In genomic region chr3:87789768-87790167, GRCm38 (mm10) we compare ENCODE assay signal across 29 mouse cellular contexts. TPM values are rescaled to one million over a fixed set of nuclear protein-coding genes. Genes with fewer than 3 reads are reported as not detected.
DNase-seq lines count a peak whose midpoint lies in the region; ATAC-seq and TF ChIP-seq lines count a peak whose summit lies in the region.
"Had no signal": no experiment of that assay in that cellular context is flagged by ENCODE, and none has a peak within 500 bp of the region (broad histone marks: within the 10 kb centered on the region; RNA-seq: fewer than 3 reads in every experiment).

No protein-coding gene starts in this region.

- 31% methylated on average over 5 of the region's 5 CpGs for WGBS in hindbrain, embryonic 11.5 days
- 30% methylated on average over 5 of the region's 5 CpGs for WGBS in hindbrain, embryonic 14.5 days
- WGBS in midbrain, embryonic 10.5 days: 26% methylated on average over 5 of the region's 5 CpGs
- WGBS in midbrain, postnatal 0 days: 36% methylated on average over 5 of the region's 5 CpGs
- 24% methylated on average over 5 of the region's 5 CpGs for whole genome bisulfite sequencing in embryonic facial prominence, embryonic 10.5 days
- WGBS in limb, embryonic 14.5 days: 27% methylated on average over 5 of the region's 5 CpGs

- H3K27me3 ChIP-seq in hindbrain, embryonic 11.5 days (ENCODE audit: control insufficient read depth, insufficient read depth, low read length): peaks cover 29% of the 10 kb centered on the region
- H3K27me3 ChIP-seq in hindbrain, embryonic 14.5 days (ENCODE audit: control insufficient read depth, insufficient read depth, low read length): peaks cover 44% of the 10 kb centered on the region
- peaks cover 62% of the 10 kb centered on the region for H3K27me3 ChIP-seq in midbrain, embryonic 10.5 days (ENCODE audit: low read depth, poor library complexity, severe bottlenecking)
- peaks cover 38% of the 10 kb centered on the region for H3K27me3 ChIP-seq in midbrain, postnatal 0 days (ENCODE audit: insufficient read depth, low read length)
- peaks cover 64% of the 10 kb centered on the region for H3K27me3 ChIP-seq in embryonic facial prominence, embryonic 10.5 days (replicated peaks; ENCODE audit: low read depth, poor library complexity, severe bottlenecking)
- peaks cover 33% of the 10 kb centered on the region for H3K27me3 ChIP-seq in limb, embryonic 14.5 days (ENCODE audit: control insufficient read depth, insufficient read depth, low read length)

- H3K9me3 ChIP-seq in hindbrain, embryonic 11.5 days (ENCODE audit: control insufficient read depth, low read length): no peaks in the 10 kb centered on the region
- H3K9me3 ChIP-seq in hindbrain, embryonic 14.5 days (ENCODE audit: control insufficient read depth, low read length): no peaks in the 10 kb centered on the region
- H3K9me3 ChIP-seq in midbrain, embryonic 10.5 days (replicated peaks): no peaks in the 10 kb centered on the region
- no peaks in the 10 kb centered on the region for H3K9me3 ChIP-seq in midbrain, postnatal 0 days (ENCODE audit: low read length)
- no peaks in the 10 kb centered on the region for H3K9me3 ChIP-seq in embryonic facial prominence, embryonic 10.5 days
- H3K9me3 ChIP-seq in limb, embryonic 14.5 days (ENCODE audit: control insufficient read depth, low read length): no peaks in the 10 kb centered on the region
- H3K9me3 ChIP-seq: embryonic facial prominence, embryonic 12.5 days; forebrain, embryonic 13.5 days; heart, embryonic 15.5 days; liver, embryonic 13.5 days; lung, embryonic 15.5 days had no signal

- peaks cover 11% of the 10 kb centered on the region; the same call in 1 of the 2 replicates for H3K4me1 ChIP-seq in hindbrain, embryonic 11.5 days (replicated peaks; ENCODE audit: control insufficient read depth, insufficient read depth, low read length)
- peaks cover 2% of the 10 kb centered on the region; the same call in 1 of the 2 replicates for H3K4me1 ChIP-seq in hindbrain, embryonic 14.5 days (replicated peaks; ENCODE audit: control insufficient read depth, insufficient read depth, low read length)
- peaks cover 25% of the 10 kb centered on the region for H3K4me1 ChIP-seq in midbrain, embryonic 10.5 days
- no peaks in the 10 kb centered on the region for H3K4me1 ChIP-seq in midbrain, postnatal 0 days (ENCODE audit: insufficient read depth, low read length)
- H3K4me1 ChIP-seq in embryonic facial prominence, embryonic 10.5 days: peaks cover 46% of the 10 kb centered on the region
- H3K4me1 ChIP-seq in limb, embryonic 14.5 days (ENCODE audit: control insufficient read depth, insufficient read depth, low read length): peaks cover 11% of the 10 kb centered on the region

- no peak for TF ChIP-seq CTCF in midbrain, postnatal 0 days (IDR thresholded peaks at IDR 0.05)

- H3K36me3 ChIP-seq in hindbrain, embryonic 11.5 days (ENCODE audit: control insufficient read depth, insufficient read depth, low read length): no peaks in the 10 kb centered on the region
- no peaks in the 10 kb centered on the region for H3K36me3 ChIP-seq in hindbrain, embryonic 14.5 days (replicated peaks; ENCODE audit: control insufficient read depth, insufficient read depth)
- no peaks in the 10 kb centered on the region for H3K36me3 ChIP-seq in midbrain, embryonic 10.5 days
- no peaks in the 10 kb centered on the region for H3K36me3 ChIP-seq in midbrain, postnatal 0 days (ENCODE audit: insufficient read depth, low read length)
- no peaks in the 10 kb centered on the region for H3K36me3 ChIP-seq in embryonic facial prominence, embryonic 10.5 days (replicated peaks)
- H3K36me3 ChIP-seq in limb, embryonic 14.5 days (ENCODE audit: control insufficient read depth, insufficient read depth, low read length): no peaks in the 10 kb centered on the region
- H3K36me3 ChIP-seq: embryonic facial prominence, embryonic 12.5 days; heart, embryonic 15.5 days; liver, embryonic 13.5 days; lung, embryonic 15.5 days had no signal

- no peak overlapping the region for H3K4me2 ChIP-seq in hindbrain, embryonic 11.5 days (replicated peaks; ENCODE audit: low read depth, low read length)
- no peak overlapping the region for H3K4me2 ChIP-seq in hindbrain, embryonic 14.5 days (replicated peaks)
- no peak overlapping the region for H3K4me2 ChIP-seq in midbrain, postnatal 0 days (ENCODE audit: low read depth, low read length, poor library complexity, severe bottlenecking)
- no peak overlapping the region for H3K4me2 ChIP-seq in limb, embryonic 14.5 days (replicated peaks; ENCODE audit: low read depth, low read length, severe bottlenecking)
- H3K4me2 ChIP-seq: embryonic facial prominence, embryonic 12.5 days; forebrain, embryonic 13.5 days; heart, embryonic 15.5 days; liver, embryonic 13.5 days; lung, embryonic 15.5 days had no signal

- no peak for TF ChIP-seq POLR2A in limb, embryonic 14.5 days (IDR thresholded peaks at IDR 0.05; ENCODE audit: borderline replicate concordance, extremely low read depth, insufficient read depth, insufficient read length)

- ATAC-seq in hindbrain, embryonic 11.5 days (ENCODE audit: low FRiP score): peak; percentile 56
- no peak for ATAC-seq in hindbrain, embryonic 14.5 days (ENCODE audit: low FRiP score)
- no peak for ATAC-seq in midbrain, postnatal 0 days (ENCODE audit: low FRiP score)
- no peak for ATAC-seq in limb, embryonic 14.5 days (ENCODE audit: low FRiP score, low read depth)
- ATAC-seq: forebrain, embryonic 13.5 days had no signal

- H3K9ac ChIP-seq in hindbrain, embryonic 11.5 days (ENCODE audit: low read depth, low read length): no peak overlapping the region
- H3K9ac ChIP-seq in hindbrain, embryonic 14.5 days: no peak overlapping the region
- H3K9ac ChIP-seq in midbrain, postnatal 0 days (replicated peaks; ENCODE audit: low read length, poor library complexity, severe bottlenecking): no peak overlapping the region
- peak overlapping the region; percentile 16; the same call in 1 of the 2 replicates for H3K9ac ChIP-seq in limb, embryonic 14.5 days (ENCODE audit: low read depth, low read length, severe bottlenecking)
- H3K9ac ChIP-seq: embryonic facial prominence, embryonic 12.5 days; forebrain, embryonic 13.5 days; heart, embryonic 15.5 days; liver, embryonic 13.5 days; lung, embryonic 15.5 days had no signal

- H3K4me3 ChIP-seq in hindbrain, embryonic 11.5 days (ENCODE audit: low read depth, low read length): no peak overlapping the region
- H3K4me3 ChIP-seq in hindbrain, embryonic 14.5 days (replicated peaks; ENCODE audit: low read length): no peak overlapping the region
- H3K4me3 ChIP-seq in midbrain, embryonic 10.5 days: no peak overlapping the region
- no peak overlapping the region for H3K4me3 ChIP-seq in midbrain, postnatal 0 days (ENCODE audit: low read depth, low read length)
- H3K4me3 ChIP-seq in embryonic facial prominence, embryonic 10.5 days: peak overlapping the region; percentile 25; the same call in 1 of the 2 replicates
- no peak overlapping the region for H3K4me3 ChIP-seq in limb, embryonic 14.5 days (replicated peaks; ENCODE audit: low read length)
- H3K4me3 ChIP-seq: embryonic facial prominence, embryonic 12.5 days; erythroblast, embryonic 14.5 days; forebrain, embryonic 13.5 days; heart, adult 2 months; heart, embryonic 15.5 days; liver, embryonic 13.5 days; lung, embryonic 15.5 days had no signal

- peak; percentile 49 for DNase-seq in hindbrain, embryonic 11.5 days (ENCODE audit: low spot score)
- DNase-seq in hindbrain, embryonic 14.5 days (ENCODE audit: low spot score): no peak
- no peak for DNase-seq in midbrain, embryonic 10.5 days (ENCODE audit: low spot score)
- DNase-seq in midbrain, postnatal 0 days (ENCODE audit: low spot score): no peak
- DNase-seq in embryonic facial prominence, embryonic 10.5 days (ENCODE audit: low spot score): peak; percentile 56
- DNase-seq in limb, embryonic 14.5 days (ENCODE audit: low spot score): no peak
- no peak for DNase-seq in lung, postnatal 4 days
- DNase-seq: adrenal gland, postnatal 14 days; cerebellum, adult 11 months; cerebellum, postnatal 36 days; gastrocnemius, postnatal 14 days; heart, adult 2 months; heart, postnatal 4 days; kidney, adult 11 months; liver, embryonic 13.5 days; midbrain, embryonic 14.5 days; right cerebral cortex, postnatal 25 days; thymus, adult 18-20 months; thymus, postnatal 4 days had no signal

- H3K27ac ChIP-seq in hindbrain, embryonic 11.5 days (ENCODE audit: low read depth, low read length): no peak overlapping the region
- no peak overlapping the region for H3K27ac ChIP-seq in hindbrain, embryonic 14.5 days
- peak overlapping the region; percentile 43; the same call in 1 of the 2 replicates for H3K27ac ChIP-seq in midbrain, embryonic 10.5 days (replicated peaks)
- no peak overlapping the region for H3K27ac ChIP-seq in midbrain, postnatal 0 days (ENCODE audit: low read depth, low read length)
- 0 out of 2 replicates have a peak overlapping the region, but pooled peaks have one; percentile 19 for H3K27ac ChIP-seq in embryonic facial prominence, embryonic 10.5 days (replicated peaks)
- no peak overlapping the region for H3K27ac ChIP-seq in limb, embryonic 14.5 days (replicated peaks; ENCODE audit: low read depth, low read length)
- H3K27ac ChIP-seq: embryonic facial prominence, embryonic 12.5 days; forebrain, embryonic 13.5 days; heart, adult 2 months; heart, embryonic 15.5 days; liver, embryonic 13.5 days; lung, embryonic 15.5 days; macrophage had no signal

RNA-seq across cellular contexts. Expression of gene Ntrk1, which starts 5.2 kb away (rescaled TPM):
- 6.7 and 8.5 TPM in 2 replicates for polyA plus RNA-seq in hindbrain, embryonic 11.5 days (2014; fragmentation: Nextera tagmentation; extraction: Ambion mirVana)
- 1.7 and 4.3 TPM in 2 replicates for polyA plus RNA-seq in hindbrain, embryonic 14.5 days (2014; fragmentation: Nextera tagmentation; extraction: Ambion mirVana)
- polyA plus RNA-seq in midbrain, embryonic 10.5 days (2016; fragmentation: Nextera tagmentation; extraction: Ambion mirVana): 4.9 and 5.1 TPM in 2 replicates
- total RNA-seq in midbrain, postnatal 0 days (2014; rRNA removed): 1.1 and 2.4 TPM in 2 replicates
- polyA plus RNA-seq in midbrain, postnatal 0 days (2015; fragmentation: Nextera tagmentation; extraction: Ambion mirVana): 1.7 and 1.8 TPM in 2 replicates
- 10.7 and 11.0 TPM in 2 replicates for polyA plus RNA-seq in embryonic facial prominence, embryonic 10.5 days (2016; fragmentation: Nextera tagmentation; extraction: Ambion mirVana)
- polyA plus RNA-seq in limb, embryonic 14.5 days (2012; rRNA removed): 2.7 and 3.7 TPM in 2 replicates
- polyA plus RNA-seq in limb, embryonic 14.5 days (2014; fragmentation: Nextera tagmentation; extraction: Ambion mirVana): 1.3 and 2.1 TPM in 2 replicates
- total RNA-seq: gastrocnemius, postnatal 14 days; MEL had no signal
- polyA plus RNA-seq: erythroblast, embryonic 14.5 days; macrophage had no signal

RNA-seq across cellular contexts. Expression of gene Insrr, which starts 7.0 kb away (rescaled TPM):
- 0.36 and 0.83 TPM in 2 replicates for polyA plus RNA-seq in hindbrain, embryonic 11.5 days (2014; fragmentation: Nextera tagmentation; extraction: Ambion mirVana)
- 0.52 and 1.3 TPM in 2 replicates for polyA plus RNA-seq in hindbrain, embryonic 14.5 days (2014; fragmentation: Nextera tagmentation; extraction: Ambion mirVana)
- 0.78 and 0.89 TPM in 2 replicates for polyA plus RNA-seq in midbrain, embryonic 10.5 days (2016; fragmentation: Nextera tagmentation; extraction: Ambion mirVana)
- 0.16 and 0.42 TPM in 2 replicates for total RNA-seq in midbrain, postnatal 0 days (2014; rRNA removed)
- polyA plus RNA-seq in midbrain, postnatal 0 days (2015; fragmentation: Nextera tagmentation; extraction: Ambion mirVana): 0.25 and 0.27 TPM in 2 replicates
- 0.49 and 0.54 TPM in 2 replicates for polyA plus RNA-seq in embryonic facial prominence, embryonic 10.5 days (2016; fragmentation: Nextera tagmentation; extraction: Ambion mirVana)
- 1.4 and 1.7 TPM in 2 replicates for polyA plus RNA-seq in limb, embryonic 14.5 days (2012; rRNA removed)
- 0.22 and 0.35 TPM in 2 replicates for polyA plus RNA-seq in limb, embryonic 14.5 days (2014; fragmentation: Nextera tagmentation; extraction: Ambion mirVana)
- polyA plus RNA-seq: erythroblast, embryonic 14.5 days; macrophage had no signal

RNA-seq across cellular contexts. Expression of gene Pear1, which starts 34.3 kb away (rescaled TPM):
- polyA plus RNA-seq in hindbrain, embryonic 11.5 days (2014; fragmentation: Nextera tagmentation; extraction: Ambion mirVana): 8.6 and 10.1 TPM in 2 replicates
- 9.9 and 10.2 TPM in 2 replicates for polyA plus RNA-seq in hindbrain, embryonic 14.5 days (2014; fragmentation: Nextera tagmentation; extraction: Ambion mirVana)
- polyA plus RNA-seq in midbrain, embryonic 10.5 days (2016; fragmentation: Nextera tagmentation; extraction: Ambion mirVana): 12.3 and 14.7 TPM in 2 replicates
- total RNA-seq in midbrain, postnatal 0 days (2014; rRNA removed): 15.6 and 19.0 TPM in 2 replicates
- 5.7 and 6.1 TPM in 2 replicates for polyA plus RNA-seq in midbrain, postnatal 0 days (2015; fragmentation: Nextera tagmentation; extraction: Ambion mirVana)
- 12.2 and 13.4 TPM in 2 replicates for polyA plus RNA-seq in embryonic facial prominence, embryonic 10.5 days (2016; fragmentation: Nextera tagmentation; extraction: Ambion mirVana)
- 47.2 and 65.4 TPM in 2 replicates for polyA plus RNA-seq in limb, embryonic 14.5 days (2012; rRNA removed)
- polyA plus RNA-seq in limb, embryonic 14.5 days (2014; fragmentation: Nextera tagmentation; extraction: Ambion mirVana): 21.5 and 27.0 TPM in 2 replicates

RNA-seq across cellular contexts. Expression of gene Lrrc71, which starts 41.3 kb away (rescaled TPM):
- polyA plus RNA-seq in hindbrain, embryonic 11.5 days (2014; fragmentation: Nextera tagmentation; extraction: Ambion mirVana): 0.40 and 0.83 TPM in 2 replicates
- 0.54 and 0.89 TPM in 2 replicates for polyA plus RNA-seq in hindbrain, embryonic 14.5 days (2014; fragmentation: Nextera tagmentation; extraction: Ambion mirVana)
- polyA plus RNA-seq in midbrain, embryonic 10.5 days (2016; fragmentation: Nextera tagmentation; extraction: Ambion mirVana): 0.39 and 0.51 TPM in 2 replicates
- total RNA-seq in midbrain, postnatal 0 days (2014; rRNA removed): 0.66 and 1.2 TPM in 2 replicates
- 0.96 and 1.3 TPM in 2 replicates for polyA plus RNA-seq in midbrain, postnatal 0 days (2015; fragmentation: Nextera tagmentation; extraction: Ambion mirVana)
- 0.28 and 0.41 TPM in 2 replicates for polyA plus RNA-seq in embryonic facial prominence, embryonic 10.5 days (2016; fragmentation: Nextera tagmentation; extraction: Ambion mirVana)
- 0.28 and 0.52 TPM in 2 replicates for polyA plus RNA-seq in limb, embryonic 14.5 days (2012; rRNA removed)
- polyA plus RNA-seq in limb, embryonic 14.5 days (2014; fragmentation: Nextera tagmentation; extraction: Ambion mirVana): 0.33 and 0.83 TPM in 2 replicates
- polyA plus RNA-seq: erythroblast, embryonic 14.5 days had no signal

RNA-seq across cellular contexts. Expression of gene Sh2d2a, which starts 56.8 kb away (rescaled TPM):
- polyA plus RNA-seq in hindbrain, embryonic 11.5 days (2014; fragmentation: Nextera tagmentation; extraction: Ambion mirVana): not detected in 2 replicates
- not detected in 2 replicates for polyA plus RNA-seq in hindbrain, embryonic 14.5 days (2014; fragmentation: Nextera tagmentation; extraction: Ambion mirVana)
- polyA plus RNA-seq in midbrain, embryonic 10.5 days (2016; fragmentation: Nextera tagmentation; extraction: Ambion mirVana): 0.06 and 0.11 TPM in 2 replicates
- not detected in 2 replicates for total RNA-seq in midbrain, postnatal 0 days (2014; rRNA removed)
- not detected in 2 replicates for polyA plus RNA-seq in midbrain, postnatal 0 days (2015; fragmentation: Nextera tagmentation; extraction: Ambion mirVana)
- not detected in 2 replicates for polyA plus RNA-seq in embryonic facial prominence, embryonic 10.5 days (2016; fragmentation: Nextera tagmentation; extraction: Ambion mirVana)
- polyA plus RNA-seq in limb, embryonic 14.5 days (2012; rRNA removed): 0.08 and 0.18 TPM in 2 replicates
- polyA plus RNA-seq in limb, embryonic 14.5 days (2014; fragmentation: Nextera tagmentation; extraction: Ambion mirVana): not detected in 2 replicates
- total RNA-seq: layer of hippocampus, adult 18-20 months; layer of hippocampus, postnatal 25 days; left cerebral cortex, postnatal 10 days; MEL had no signal
- polyA plus RNA-seq: embryonic facial prominence, embryonic 12.5 days; forebrain, embryonic 13.5 days; liver, embryonic 13.5 days; macrophage had no signal

Comparison
In these comparisons a context has a peak if more than half of its experiments do, and no peak if none do; other contexts are left out.
1. DNase-seq: peak in hindbrain, embryonic 11.5 days (single experiment) and embryonic facial prominence, embryonic 10.5 days (single experiment); none in hindbrain, embryonic 14.5 days (single experiment), midbrain, embryonic 10.5 days (single experiment), midbrain, postnatal 0 days (single experiment), limb, embryonic 14.5 days (single experiment) and lung, postnatal 4 days (0 of 2).
2. H3K27ac ChIP-seq: peak in midbrain, embryonic 10.5 days (single experiment) and embryonic facial prominence, embryonic 10.5 days (single experiment); none in hindbrain, embryonic 11.5 days (single experiment), hindbrain, embryonic 14.5 days (single experiment), midbrain, postnatal 0 days (single experiment) and limb, embryonic 14.5 days (single experiment).